Comparison of ENCODE assay signal across 22 mouse cellular contexts in the genomic region with DNA sequence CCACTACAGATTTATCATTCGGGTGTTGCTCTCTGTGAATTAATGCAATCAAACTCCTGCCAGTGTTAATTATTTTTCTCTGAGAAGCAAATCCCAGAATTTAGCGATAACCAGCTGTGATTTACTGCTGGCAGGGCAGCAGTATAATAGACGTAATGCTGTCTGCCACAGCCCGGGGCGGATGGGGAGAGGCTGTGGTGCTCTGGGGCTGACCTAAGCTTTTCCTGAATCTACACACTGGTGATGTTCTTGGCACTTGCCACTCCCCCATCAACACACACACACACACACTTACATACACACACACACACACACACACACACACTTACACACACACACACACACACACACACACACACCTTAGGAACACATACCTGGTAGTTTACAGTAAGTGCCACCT.
"Had no signal": no experiment of that assay in that cellular context is flagged by ENCODE, and none has a peak within 500 bp of the region (broad histone marks: within the 10 kb centered on the region; RNA-seq: fewer than 3 reads in every experiment).

No protein-coding gene starts in this region.

- H3K4me3 ChIP-seq: heart, embryonic 10.5 days; heart, embryonic 12.5 days; hindbrain, embryonic 13.5 days; hindbrain, embryonic 15.5 days; limb, embryonic 13.5 days; limb, embryonic 15.5 days; liver, embryonic 12.5 days had no signal

- DNase-seq: forebrain, postnatal 0 days; gastrocnemius, postnatal 14 days; gastrocnemius, postnatal 36 days; heart, adult 18-20 months; heart, postnatal 14 days; heart, postnatal 36 days; kidney, adult 11 months; kidney, postnatal 25 days; layer of hippocampus, adult 9-11 months; layer of hippocampus, postnatal 36 days; left cerebral cortex, postnatal 4 days had no signal

- H3K4me2 ChIP-seq: heart, embryonic 12.5 days; hindbrain, embryonic 13.5 days; hindbrain, embryonic 15.5 days; limb, embryonic 13.5 days; limb, embryonic 15.5 days; liver, embryonic 12.5 days had no signal

- H3K9ac ChIP-seq: forebrain, postnatal 0 days; heart, embryonic 12.5 days; hindbrain, embryonic 13.5 days; hindbrain, embryonic 15.5 days; limb, embryonic 13.5 days; limb, embryonic 15.5 days; liver, embryonic 12.5 days; liver, embryonic 14.5 days had no signal

- H3K27ac ChIP-seq: heart, embryonic 10.5 days; hindbrain, embryonic 13.5 days; hindbrain, embryonic 15.5 days; hindbrain, postnatal 0 days; kidney, postnatal 0 days; limb, embryonic 13.5 days; limb, embryonic 15.5 days; liver, embryonic 12.5 days; liver, embryonic 14.5 days had no signal

- H3K9me3 ChIP-seq: heart, embryonic 10.5 days; heart, embryonic 12.5 days; hindbrain, embryonic 13.5 days; hindbrain, embryonic 15.5 days; limb, embryonic 13.5 days; limb, embryonic 15.5 days; liver, embryonic 12.5 days had no signal

- H3K27me3 ChIP-seq: heart, embryonic 12.5 days; hindbrain, embryonic 13.5 days; hindbrain, embryonic 15.5 days; limb, embryonic 13.5 days; limb, embryonic 15.5 days; liver, embryonic 12.5 days had no signal

- H3K36me3 ChIP-seq: heart, embryonic 10.5 days; heart, embryonic 12.5 days; hindbrain, embryonic 13.5 days; hindbrain, embryonic 15.5 days; limb, embryonic 13.5 days; limb, embryonic 15.5 days; liver, embryonic 12.5 days had no signal

- H3K4me1 ChIP-seq: heart, embryonic 10.5 days; heart, embryonic 12.5 days; hindbrain, embryonic 13.5 days; hindbrain, embryonic 15.5 days; limb, embryonic 13.5 days; limb, embryonic 15.5 days; liver, embryonic 12.5 days had no signal

- ATAC-seq: forebrain, postnatal 0 days; hindbrain, postnatal 0 days; intestine, embryonic 16.5 days; liver, embryonic 12.5 days had no signal
